Mouse (Mus musculus) frontal cortex, postnatal 14 days (tissue): ENCODE data around the gene Wls.

ENCODE experiments used
- DNase-seq, 2 experiments: peaks; one replicate each; pipeline ENCODE4 v3.0.0; 2022; ENCODE audit warnings: low spot score in 2 of 2

The Wls gene

GRCm38 (mm10) chr3:159839481-159839880 lies at the start of gene Wls:
Wls (plus strand) TSS chr3:159839672.
- peak in 1 of 2 experiments; percentile 31 for DNase-seq

GRCm38 (mm10) chr3:159789781-159790180 lies 49.7 kb upstream of the Wls start:
- DNase-seq, result no peak

GRCm38 (mm10) chr3:159831535-159831934 lies 7.9 kb upstream of the Wls start:
- no peak for DNase-seq

- DNase-seq, result peak in 1 of 2 experiments; percentile 27
Observed at GRCm38 (mm10) chr3:159840002-159840816, 737 bp downstream of the Wls start.

- DNase-seq, result peak in 1 of 2 experiments; percentile 5
Observed at GRCm38 (mm10) chr3:159840817-159841390, 1.4 kb downstream of the Wls start.

- peak in 1 of 2 experiments; percentile 3 for DNase-seq
Observed at GRCm38 (mm10) chr3:159841458-159841857, 2.0 kb downstream of the Wls start.

GRCm38 (mm10) chr3:159843135-159843534 lies 3.7 kb downstream of the Wls start:
- DNase-seq, result no peak

- DNase-seq, result no peak
Observed at GRCm38 (mm10) chr3:159847410-159848016, 8.0 kb downstream of the Wls start.

- DNase-seq, result no peak
Observed at GRCm38 (mm10) chr3:159848156-159848555, 8.7 kb downstream of the Wls start.

GRCm38 (mm10) chr3:159851476-159851875 lies 12.0 kb downstream of the Wls start:
- no peak for DNase-seq

- DNase-seq, result no peak
Observed at GRCm38 (mm10) chr3:159851980-159852379, 12.5 kb downstream of the Wls start.

GRCm38 (mm10) chr3:159857112-159857511 lies 17.6 kb downstream of the Wls start:
- no peak for DNase-seq

GRCm38 (mm10) chr3:159865691-159866090 lies 26.2 kb downstream of the Wls start:
- no peak for DNase-seq

- no peak for DNase-seq
Observed at GRCm38 (mm10) chr3:159878983-159879382, 39.5 kb downstream of the Wls start.

- DNase-seq, result no peak
Observed at GRCm38 (mm10) chr3:159883325-159883724, 43.9 kb downstream of the Wls start.

GRCm38 (mm10) chr3:159884802-159885201 lies 45.3 kb downstream of the Wls start:
- DNase-seq, result no peak

GRCm38 (mm10) chr3:159885271-159885670 lies 45.8 kb downstream of the Wls start:
- DNase-seq, result peak; percentile 52 to 69

- DNase-seq, result no peak
Observed at GRCm38 (mm10) chr3:159885781-159886400, 46.4 kb downstream of the Wls start.

GRCm38 (mm10) chr3:159890176-159891056 lies 50.9 kb downstream of the Wls start:
- no peak for DNase-seq

- no peak for DNase-seq
Observed at GRCm38 (mm10) chr3:159891057-159891752, 51.7 kb downstream of the Wls start.

- no peak for DNase-seq
Observed at GRCm38 (mm10) chr3:159907329-159907728, 67.9 kb downstream of the Wls start.
